Mouse (Mus musculus) cerebellum, adult 2 months (tissue): ENCODE data around the gene Ncbp3. TPM values are rescaled to one million over a fixed set of nuclear protein-coding genes. Genes with fewer than 3 reads are reported as not detected.
"Not testable (repeated sequence)": the region's sequence is repeated elsewhere in the genome, so short reads cannot be mapped to it uniquely, and the experiment has no call there.

Source experiments
- DNase-seq, 2 experiments: peaks; one replicate each; pipeline ENCODE4 v3.0.0; 2021
- H3K27ac ChIP-seq: fragments of 200-500 bp; 2 replicates; pipeline ENCODE4 v1.5.1; 2012; ENCODE audit warnings: low read length, control low read depth, inconsistent platforms; ENCODE audit not compliant: insufficient read depth
- H3K27me3 ChIP-seq: fragments of 200-500 bp; 2 replicates; pipeline ENCODE4 v1.6.1; 2012; ENCODE audit warnings: inconsistent platforms, mild to moderate bottlenecking, low read length, moderate library complexity; ENCODE audit not compliant: control insufficient read depth, insufficient read depth
- H3K4me1 ChIP-seq: fragments of 200-500 bp; 2 replicates; pipeline ENCODE4 v1.6.1; 2011; ENCODE audit warnings: low read length; ENCODE audit not compliant: control insufficient read depth, insufficient read depth
- H3K4me3 ChIP-seq: fragments of 200-500 bp; replicated peaks from 2 replicates; pipeline ENCODE3; 2011; ENCODE audit warnings: mild to moderate bottlenecking, low read depth, low read length, control low read depth; ENCODE audit not compliant: insufficient read depth
- CTCF ChIP-seq: fragments of 200-500 bp; IDR thresholded peaks from 2 replicates; pipeline ENCODE4 v1.5.1; 2011; ENCODE audit warnings: low read depth, mild to moderate bottlenecking, control low read depth, low read length, moderate library complexity, borderline replicate concordance; ENCODE audit not compliant: insufficient read depth
- POLR2A ChIP-seq: fragments of 200-500 bp; IDR thresholded peaks from 2 replicates; pipeline ENCODE4 v1.6.1; 2011; ENCODE audit warnings: low read length, control low read depth, borderline replicate concordance; ENCODE audit not compliant: insufficient read depth
- WGBS: fragments of 180-500 bp; shearing (Covaris S2); methylation state at CpG from one replicate; pipeline ENCODE4 v1.1.7; 2018; 5-methylcytosine and 5-hydroxymethylcytosine counted together
- polyA plus RNA-seq: library from polyadenylated mRNA; depleted of rRNA; stranded (reverse); fragments of >200 nt; gene quantifications from 2 replicates; pipeline ENCODE4 v1.2.3, GENCODE M21; 2012

Gene Ncbp3
- polyA plus RNA-seq, 1 experiment, result 6.4 TPM

GRCm38 (mm10) chr11:73094231-73094995 is 46.8 kb downstream of the Ncbp3 start:
- no peak for TF ChIP-seq CTCF
- TF ChIP-seq POLR2A, result no peak
- H3K4me1 ChIP-seq, result no peaks in the 10 kb centered on the region
- no peak overlapping the region for H3K27ac ChIP-seq
- no peaks in the 10 kb centered on the region for H3K27me3 ChIP-seq
- 71% methylated on average over 11 of the region's 11 CpGs for WGBS
- DNase-seq, result no peak
- H3K4me3 ChIP-seq, result no peak overlapping the region

GRCm38 (mm10) chr11:73098860-73099259 is 51.3 kb downstream of the Ncbp3 start:
- no peaks in the 10 kb centered on the region for H3K27me3 ChIP-seq
- no peaks in the 10 kb centered on the region for H3K4me1 ChIP-seq
- WGBS, result 50% methylated on average over 5 of the region's 5 CpGs
- no peak for DNase-seq
- no peak for TF ChIP-seq POLR2A
- TF ChIP-seq CTCF, result no peak
- no peak overlapping the region for H3K27ac ChIP-seq
- no peak overlapping the region for H3K4me3 ChIP-seq

GRCm38 (mm10) chr11:73099976-73100750 is 52.6 kb downstream of the Ncbp3 start:
- no peak for DNase-seq
- H3K4me3 ChIP-seq, result no peak overlapping the region
- H3K27ac ChIP-seq, result no peak overlapping the region
- TF ChIP-seq CTCF, result no peak
- no peak for TF ChIP-seq POLR2A
- no peaks in the 10 kb centered on the region for H3K4me1 ChIP-seq
- WGBS, result 48% methylated on average over 14 of the region's 14 CpGs
- no peaks in the 10 kb centered on the region for H3K27me3 ChIP-seq

- TF ChIP-seq CTCF (no peak), POLR2A (no peak)
- no peak for DNase-seq
- 91% methylated on average over 4 of the region's 4 CpGs for WGBS
- Histone ChIP-seq H3K27me3 (no peaks in the 10 kb centered on the region), H3K4me3 (no peak overlapping the region), H3K27ac (no peak overlapping the region), H3K4me1 (no peaks in the 10 kb centered on the region)
Observed at GRCm38 (mm10) chr11:73101308-73101707, 53.7 kb downstream of the Ncbp3 start.

GRCm38 (mm10) chr11:73105246-73105645 is 57.7 kb downstream of the Ncbp3 start:
- no peaks in the 10 kb centered on the region for H3K4me1 ChIP-seq
- 68% methylated on average over 3 of the region's 3 CpGs for WGBS
- H3K27me3 ChIP-seq, result no peaks in the 10 kb centered on the region
- no peak for TF ChIP-seq POLR2A
- H3K27ac ChIP-seq, result no peak overlapping the region
- no peak for DNase-seq
- H3K4me3 ChIP-seq, result no peak overlapping the region

GRCm38 (mm10) chr11:73107358-73107757 is 59.8 kb downstream of the Ncbp3 start:
- WGBS, result 36% methylated on average over 3 of the region's 3 CpGs
- not testable (repeated sequence) for H3K4me3 ChIP-seq, H3K27me3 ChIP-seq, H3K27ac ChIP-seq, H3K4me1 ChIP-seq
- DNase-seq, result peak; percentile 18 to 20

- no peak overlapping the region for H3K27ac ChIP-seq
- 65% methylated on average over 5 of the region's 5 CpGs for WGBS
- TF ChIP-seq CTCF (no peak), POLR2A (no peak)
- H3K27me3 ChIP-seq, result no peaks in the 10 kb centered on the region
- no peak for DNase-seq
- H3K4me3 ChIP-seq, result no peak overlapping the region
- H3K4me1 ChIP-seq, result no peaks in the 10 kb centered on the region
Observed at GRCm38 (mm10) chr11:73108195-73108897, 60.8 kb downstream of the Ncbp3 start.
